Mouse (Mus musculus) heart, postnatal 0 days (tissue): Measurements from ENCODE around the gene Adamts5. TPM values are rescaled to one million over a fixed set of nuclear protein-coding genes. Genes with fewer than 3 reads are reported as not detected.
A peak's percentile ranks its signal among the peaks of the same experiment; 100 is the strongest.

Experiments
- ATAC-seq: fragments of 200-750 bp; cut with Nextera tagmentation; 2 replicates; pipeline ENCODE4 v1.8.0; 2017; ENCODE audit warnings: low read depth, moderate number of reproducible peaks, moderate library complexity; ENCODE audit not compliant: insufficient read depth
- DNase-seq: peaks from one replicate; pipeline ENCODE4 v3.0.0-alpha.2; 2016; ENCODE audit warnings: low spot score
- H3K27ac ChIP-seq: fragments of 300-500 bp; sonication (generic); 2 replicates; pipeline ENCODE4 v1.5.1; 2014; ENCODE audit warnings: low read depth, mild to moderate bottlenecking
- H3K27me3 ChIP-seq: fragments of 300-500 bp; sonication (generic); 2 replicates; pipeline ENCODE4 v1.6.1; 2014; ENCODE audit warnings: low read length, mixed read lengths; ENCODE audit not compliant: control insufficient read depth, insufficient read depth
- H3K36me3 ChIP-seq: fragments of 300-500 bp; sonication (generic); replicated peaks from 2 replicates; pipeline ENCODE4 v1.6.1; 2014; ENCODE audit warnings: low read length, mixed read lengths; ENCODE audit not compliant: control insufficient read depth, insufficient read depth
- H3K4me1 ChIP-seq: fragments of 300-500 bp; sonication (generic); 2 replicates; pipeline ENCODE4 v1.6.1; 2014; ENCODE audit warnings: antibody characterized with exemption; ENCODE audit not compliant: control insufficient read depth, insufficient read depth
- H3K4me2 ChIP-seq: fragments of 300-500 bp; sonication (generic); 2 replicates; pipeline ENCODE4 v1.6.1; 2014; ENCODE audit warnings: low read depth, mild to moderate bottlenecking, low read length, moderate library complexity
- H3K4me3 ChIP-seq: fragments of 300-500 bp; sonication (generic); 2 replicates; pipeline ENCODE4 v1.5.1; 2014; ENCODE audit warnings: low read depth, low read length
- H3K9ac ChIP-seq: fragments of 300-500 bp; sonication (generic); replicated peaks from 2 replicates; pipeline ENCODE4 v1.6.1; 2014; ENCODE audit warnings: low read depth, low read length, mixed read lengths
- H3K9me3 ChIP-seq: fragments of 300-500 bp; sonication (generic); replicated peaks from 2 replicates; pipeline ENCODE4 v1.6.1; 2016; ENCODE audit warnings: low read length; ENCODE audit not compliant: control insufficient read depth
- CTCF ChIP-seq: IDR thresholded peaks from 2 replicates; pipeline ENCODE4 v1.5.1; 2016; ENCODE audit warnings: antibody characterized with exemption, control low read depth, low read depth
- EP300 ChIP-seq: IDR thresholded peaks from 2 replicates; pipeline ENCODE4 v1.6.1; 2016; ENCODE audit warnings: antibody characterized with exemption, low read depth
- WGBS: fragments of 180-500 bp; shearing (Covaris S2); extraction: QIAGEN DNeasy Blood & Tissue Kit; methylation state at CpG from one replicate; pipeline ENCODE4 v1.1.7; 2014; 5-methylcytosine and 5-hydroxymethylcytosine counted together
- polyA plus RNA-seq: library from polyadenylated mRNA; unstranded; fragments of >200 nt; fragmentation: Nextera tagmentation; extraction: Ambion mirVana; gene quantifications from 2 replicates; pipeline ENCODE4 v1.2.1, GENCODE M21; 2015
- total RNA-seq: library from RNA; depleted of rRNA; stranded (reverse); fragments of >200 nt; gene quantifications from 2 replicates; pipeline ENCODE4 v1.2.3, GENCODE M21; 2014; ENCODE audit warnings: low replicate concordance

Adamts5 gene
- total and polyA plus RNA-seq, 2 experiments from 2014 or later = 3.5 to 3.7 TPM

GRCm38 (mm10) chr16:85897854-85898253 lies 3.8 kb downstream of the Adamts5 start:
- Histone ChIP-seq H3K27me3 (0 out of 2 replicates have a peak, but pooled peaks cover 7% of the 10 kb centered on the region), H3K4me2 (peak overlapping the region; percentile 87), H3K4me3 (peak overlapping the region; percentile 66), H3K4me1 (peaks cover 8% of the 10 kb centered on the region), H3K27ac (no peak overlapping the region), H3K9me3 (no peaks in the 10 kb centered on the region), H3K36me3 (no peaks in the 10 kb centered on the region), H3K9ac (no peak overlapping the region)
- no peak for TF ChIP-seq CTCF
- TF ChIP-seq EP300 = no peak
- DNase-seq (no peak), ATAC-seq (no peak)
- WGBS = 88% methylated on average over 3 of the region's 3 CpGs

- Histone ChIP-seq H3K36me3 (no peaks in the 10 kb centered on the region), H3K27ac (no peak overlapping the region), H3K27me3 (0 out of 2 replicates have a peak, but pooled peaks cover 7% of the 10 kb centered on the region), H3K4me2 (no peak overlapping the region), H3K9ac (no peak overlapping the region), H3K9me3 (no peaks in the 10 kb centered on the region), H3K4me3 (no peak overlapping the region), H3K4me1 (peaks cover 8% of the 10 kb centered on the region)
- DNase-seq (no peak), ATAC-seq (no peak)
- WGBS = 70% methylated on average over 4 of the region's 4 CpGs
- TF ChIP-seq EP300 (no peak), CTCF (no peak)
Measured at GRCm38 (mm10) chr16:85895948-85896347, 5.7 kb downstream of the Adamts5 start.

- H3K36me3 ChIP-seq = no peaks in the 10 kb centered on the region
- no peak overlapping the region for H3K4me2 ChIP-seq
- no peak for DNase-seq
- TF ChIP-seq CTCF (no peak), EP300 (no peak)
- no peak overlapping the region for H3K27ac ChIP-seq
- H3K4me1 ChIP-seq = no peaks in the 10 kb centered on the region
- H3K9me3 ChIP-seq = no peaks in the 10 kb centered on the region
- 59% methylated on average over 5 of the region's 5 CpGs for WGBS
- no peak for ATAC-seq
- H3K27me3 ChIP-seq = no peaks in the 10 kb centered on the region
- no peak overlapping the region for H3K4me3 ChIP-seq
- no peak overlapping the region for H3K9ac ChIP-seq
Measured at GRCm38 (mm10) chr16:85889778-85890177, 11.8 kb downstream of the Adamts5 start.

GRCm38 (mm10) chr16:85887289-85888051 lies 14.2 kb downstream of the Adamts5 start:
- H3K4me2 ChIP-seq = no peak overlapping the region
- H3K36me3 ChIP-seq = no peaks in the 10 kb centered on the region
- DNase-seq (no peak), ATAC-seq (no peak)
- no peaks in the 10 kb centered on the region for H3K9me3 ChIP-seq
- 66% methylated on average over 13 of the region's 13 CpGs for WGBS
- no peak overlapping the region for H3K9ac ChIP-seq
- no peak for TF ChIP-seq CTCF
- no peak for TF ChIP-seq EP300
- no peak overlapping the region for H3K4me3 ChIP-seq
- H3K27me3 ChIP-seq = no peaks in the 10 kb centered on the region
- H3K27ac ChIP-seq = no peak overlapping the region
- no peaks in the 10 kb centered on the region for H3K4me1 ChIP-seq

GRCm38 (mm10) chr16:85879075-85879474 lies 22.6 kb downstream of the Adamts5 start:
- no peak overlapping the region for H3K4me2 ChIP-seq
- DNase-seq (no peak), ATAC-seq (no peak)
- H3K36me3 ChIP-seq = no peaks in the 10 kb centered on the region
- H3K9ac ChIP-seq = no peak overlapping the region
- WGBS = 74% methylated on average over 7 of the region's 7 CpGs
- no peaks in the 10 kb centered on the region for H3K27me3 ChIP-seq
- H3K4me1 ChIP-seq = no peaks in the 10 kb centered on the region
- H3K4me3 ChIP-seq = no peak overlapping the region
- TF ChIP-seq CTCF (no peak), EP300 (no peak)
- H3K27ac ChIP-seq = no peak overlapping the region
- no peaks in the 10 kb centered on the region for H3K9me3 ChIP-seq

GRCm38 (mm10) chr16:85874141-85874540 lies 27.5 kb downstream of the Adamts5 start:
- no peak overlapping the region for H3K4me3 ChIP-seq
- no peak for TF ChIP-seq EP300
- no peak for TF ChIP-seq CTCF
- H3K4me2 ChIP-seq = no peak overlapping the region
- no peak for DNase-seq
- no peak for ATAC-seq
- no peaks in the 10 kb centered on the region for H3K4me1 ChIP-seq
- H3K36me3 ChIP-seq = no peaks in the 10 kb centered on the region
- WGBS = 32% methylated on average over 3 of the region's 3 CpGs
- no peak overlapping the region for H3K9ac ChIP-seq
- no peak overlapping the region for H3K27ac ChIP-seq
- no peaks in the 10 kb centered on the region for H3K9me3 ChIP-seq
- H3K27me3 ChIP-seq = no peaks in the 10 kb centered on the region
